Mouse (Mus musculus) spleen, adult 12 weeks (tissue): ENCODE data around the gene Zbtb40.

Experiments
- DNase-seq: peaks from one replicate; pipeline ENCODE4 v3.0.0; 2022; ENCODE audit warnings: low spot score

The Zbtb40 gene

DNA sequence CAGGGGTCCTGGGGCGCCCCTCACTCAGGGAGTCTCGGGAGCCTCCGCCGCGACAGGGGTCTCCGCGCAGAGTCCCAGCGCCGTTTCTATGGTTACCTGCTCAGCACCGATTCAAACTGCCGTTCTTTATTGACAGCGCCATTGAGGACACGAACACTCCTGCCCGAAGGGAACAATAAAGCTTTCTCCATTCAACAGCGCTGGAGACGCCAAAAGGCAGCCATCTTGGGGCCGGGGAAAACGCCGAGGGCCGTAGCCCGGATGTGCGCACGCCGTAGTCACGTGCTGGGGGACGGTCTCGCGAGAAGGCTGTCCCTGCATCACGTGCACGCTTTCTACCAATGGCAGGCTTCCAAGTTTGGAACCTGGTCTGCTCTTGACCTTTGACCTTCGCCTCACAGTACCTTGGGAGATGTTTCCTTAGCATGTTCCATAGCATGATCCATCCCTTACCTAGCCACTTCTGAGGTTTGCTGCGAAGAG lies at the start of gene Zbtb40:
TSS of gene Zbtb40 (minus strand) at position 252 of the 483 bp plus-strand sequence.
- DNase-seq = peak; percentile 81

DNA sequence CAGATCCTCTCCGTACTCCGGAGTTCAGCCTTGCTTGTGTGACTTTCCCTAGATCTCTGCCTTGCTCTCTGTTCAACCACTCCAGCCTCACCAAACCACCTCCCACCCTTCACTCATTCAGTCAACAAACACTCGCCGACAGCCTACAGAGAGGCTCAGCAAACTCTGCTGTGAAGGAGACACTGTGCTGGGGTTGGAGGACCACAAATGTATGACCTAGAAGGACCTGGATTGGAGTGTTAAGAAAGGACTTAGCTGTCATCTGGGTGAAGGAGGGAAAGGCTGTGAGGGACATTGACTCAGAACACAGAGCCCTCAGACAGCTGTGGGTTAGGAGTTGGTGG lies 49.4 kb upstream of the Zbtb40 start:
- DNase-seq = no peak

GRCm38 (mm10) chr4:137097246-137097983 lies 48.8 kb upstream of the Zbtb40 start:
- no peak for DNase-seq

- DNase-seq = no peak
Measured at GRCm38 (mm10) chr4:137096353-137096752, 47.8 kb upstream of the Zbtb40 start.

- no peak for DNase-seq
Measured at GRCm38 (mm10) chr4:137085083-137085810, 36.6 kb upstream of the Zbtb40 start.

DNA sequence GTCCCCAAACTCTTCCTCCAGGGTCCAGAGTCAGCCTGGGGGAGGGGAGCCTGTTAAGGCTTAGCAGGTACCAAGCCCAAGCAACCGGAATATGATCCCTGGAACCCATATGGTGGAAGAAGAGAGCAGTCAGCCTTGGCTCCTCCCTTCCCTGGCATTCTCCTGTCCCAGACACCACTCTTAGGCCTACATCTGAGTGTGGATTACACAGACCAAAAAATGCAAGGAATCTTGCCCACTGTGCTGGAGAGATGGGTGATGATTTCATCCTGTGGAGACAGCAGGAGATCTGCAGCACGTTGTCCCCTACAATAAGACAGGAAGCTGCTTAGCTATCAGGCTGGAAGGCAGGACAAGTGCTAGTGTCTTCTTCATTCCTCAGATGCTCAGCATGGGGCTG lies 34.3 kb upstream of the Zbtb40 start:
- no peak for DNase-seq

- no peak for DNase-seq
Measured at GRCm38 (mm10) chr4:137081401-137081800, 32.8 kb upstream of the Zbtb40 start.

DNA sequence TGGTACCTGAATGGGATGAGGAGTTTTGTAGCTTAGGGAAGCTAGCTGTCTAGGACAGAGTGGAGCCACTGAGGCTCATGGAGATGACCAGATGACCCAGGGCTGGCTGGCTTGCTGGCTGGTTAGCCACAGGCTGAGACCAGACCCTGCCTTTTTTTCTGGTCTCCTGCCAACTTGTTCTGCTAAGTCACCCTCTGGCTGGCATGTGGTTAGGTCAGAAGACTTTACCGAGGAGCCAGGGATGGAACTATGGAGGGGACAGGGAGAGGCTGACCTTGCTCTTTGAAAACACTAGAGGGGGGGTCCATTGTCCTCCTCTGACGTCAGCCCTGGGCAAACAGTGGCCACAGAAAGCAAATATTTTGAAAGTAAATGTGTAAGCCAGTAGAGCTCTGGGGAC lies 28.6 kb upstream of the Zbtb40 start:
- DNase-seq = no peak

GRCm38 (mm10) chr4:137071204-137071603 lies 22.6 kb upstream of the Zbtb40 start:
- no peak for DNase-seq

GRCm38 (mm10) chr4:137068491-137068890 lies 19.9 kb upstream of the Zbtb40 start:
- no peak for DNase-seq

DNA sequence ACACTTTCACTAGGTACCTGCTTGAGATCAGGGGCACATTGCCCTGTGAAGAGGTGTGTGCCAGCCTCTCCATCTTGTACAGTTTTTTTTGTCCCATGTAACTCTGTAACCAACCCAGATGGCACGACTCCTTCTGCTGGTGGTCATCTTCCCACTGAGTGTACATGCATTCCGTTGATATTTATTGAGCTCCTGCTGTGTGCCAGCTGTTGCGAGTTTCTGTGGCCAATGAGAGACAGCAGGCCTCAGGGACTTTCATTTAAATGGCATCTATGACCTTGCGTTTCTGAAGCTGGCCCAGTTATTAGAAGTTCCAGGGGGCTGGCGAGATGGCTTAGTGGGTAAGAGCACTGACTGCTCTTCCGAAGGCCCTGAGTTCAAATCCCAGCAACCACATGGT lies 17.2 kb upstream of the Zbtb40 start:
- DNase-seq = no peak

DNA sequence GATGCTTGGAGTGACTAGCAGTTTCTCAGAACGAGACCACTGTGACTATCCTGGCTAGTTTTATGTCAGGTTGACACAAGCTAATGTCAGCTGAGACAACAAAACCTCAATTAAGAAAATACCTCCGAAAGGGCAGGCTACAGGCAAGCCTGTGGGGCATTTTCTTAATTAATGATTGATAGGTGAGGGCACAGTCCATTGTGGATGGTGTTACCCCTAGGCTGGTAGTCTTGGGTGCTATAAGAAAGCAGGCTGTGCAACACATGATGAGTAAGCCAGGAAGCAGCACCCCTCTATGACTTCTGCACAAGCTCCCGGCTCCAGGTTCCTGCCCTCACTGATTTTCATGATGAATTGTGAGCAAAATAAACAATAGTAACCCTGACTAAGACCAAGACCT lies 6.3 kb upstream of the Zbtb40 start:
- no peak for DNase-seq

- DNase-seq = no peak
Measured at GRCm38 (mm10) chr4:137053810-137054209, 5.2 kb upstream of the Zbtb40 start.

DNA sequence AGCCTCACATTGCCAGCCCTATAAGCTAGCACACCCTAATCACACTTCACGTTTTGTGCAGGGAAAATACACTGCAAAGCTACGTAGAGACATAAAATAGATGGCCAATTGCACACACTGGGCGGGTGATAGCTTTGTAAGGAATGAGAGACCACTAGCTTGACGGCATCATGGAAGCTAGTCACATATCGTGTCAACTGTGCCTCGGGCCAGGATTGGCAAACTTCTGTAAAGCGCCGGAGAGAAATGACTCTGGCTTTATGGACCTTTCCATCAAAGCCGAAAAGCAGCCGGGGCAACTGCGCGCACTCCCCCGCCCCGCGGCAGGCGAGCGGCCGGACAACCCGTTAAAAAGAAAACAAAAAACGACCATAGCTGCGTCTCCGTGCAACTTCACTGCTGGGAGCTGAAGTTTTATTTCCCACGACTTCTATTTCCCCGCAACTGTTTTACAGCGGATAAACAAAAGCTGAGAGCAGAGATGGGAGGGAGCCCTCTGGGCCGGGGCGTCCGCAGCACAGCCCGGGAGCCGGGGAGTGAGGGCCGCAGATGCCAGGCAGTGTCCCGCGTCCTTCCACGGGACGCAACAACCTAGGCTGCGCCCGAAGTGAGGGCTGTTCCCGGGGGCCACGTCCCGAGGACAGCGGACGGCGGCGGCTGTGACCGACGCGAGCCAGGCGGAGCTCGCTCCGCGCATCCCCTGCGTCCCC lies 606 bp downstream of the Zbtb40 start:
- DNase-seq = no peak

DNA sequence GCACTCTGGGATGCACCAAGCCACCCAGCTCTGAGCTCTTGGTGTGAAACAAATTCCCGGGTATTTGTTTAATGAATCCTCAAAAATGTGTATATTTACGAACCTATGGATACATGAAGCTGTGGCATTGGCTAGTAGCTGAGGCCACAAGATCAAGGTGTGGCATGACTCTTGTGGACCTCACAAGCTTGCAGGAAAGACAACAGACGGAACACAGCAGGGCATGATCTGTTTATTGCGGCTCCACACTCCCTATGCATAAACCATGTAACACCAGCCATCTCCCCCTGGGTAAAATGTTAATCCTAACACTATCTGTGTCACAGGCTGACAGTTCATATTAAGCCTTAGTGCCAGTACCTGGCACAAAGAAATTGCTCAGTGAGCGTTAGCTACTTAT lies 2.5 kb downstream of the Zbtb40 start:
- DNase-seq = no peak

GRCm38 (mm10) chr4:137044516-137044915 lies 4.1 kb downstream of the Zbtb40 start:
- no peak for DNase-seq

DNA sequence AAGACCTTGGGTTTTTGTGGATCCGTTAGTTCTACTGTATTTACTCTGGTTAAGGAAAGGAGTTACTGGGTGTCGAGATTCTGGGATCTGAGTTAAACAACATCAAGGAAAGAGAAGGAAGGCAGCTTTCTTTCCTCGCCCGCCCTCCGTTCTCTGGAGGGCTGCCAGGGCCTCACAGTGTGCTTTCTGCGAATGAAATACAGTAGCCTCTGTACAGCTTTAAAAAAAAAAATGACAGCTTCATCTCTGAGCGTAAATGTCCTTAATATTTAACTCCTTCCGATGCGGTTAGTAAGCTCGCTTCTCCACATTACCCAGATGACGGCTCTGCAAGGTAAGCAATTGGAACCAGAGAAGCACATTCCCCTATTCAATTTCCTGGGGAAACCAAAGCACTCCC lies 4.8 kb downstream of the Zbtb40 start:
- no peak for DNase-seq

- no peak for DNase-seq
Measured at GRCm38 (mm10) chr4:137042039-137042438, 6.6 kb downstream of the Zbtb40 start.

- no peak for DNase-seq
Measured at GRCm38 (mm10) chr4:137041161-137041621, 7.4 kb downstream of the Zbtb40 start.

DNA sequence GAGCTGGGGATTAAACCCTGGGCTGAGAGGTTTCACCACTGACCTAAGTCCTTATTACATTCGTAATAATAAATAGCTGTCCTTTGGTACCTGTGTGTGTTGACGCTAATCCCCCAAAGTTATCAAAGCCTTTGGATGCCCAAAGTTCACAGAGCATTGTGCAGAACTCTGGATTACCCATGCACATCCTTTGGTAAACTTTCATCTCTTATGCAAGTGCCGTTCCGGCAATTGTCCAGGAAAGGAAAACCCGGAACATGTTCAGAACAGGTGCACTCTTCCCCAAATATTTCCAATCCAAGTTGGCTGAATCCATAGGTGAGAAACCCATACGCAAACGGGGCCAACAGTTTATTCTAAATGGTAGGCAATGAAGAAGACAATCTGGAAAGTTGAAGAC lies 9.2 kb downstream of the Zbtb40 start:
- DNase-seq = no peak

DNA sequence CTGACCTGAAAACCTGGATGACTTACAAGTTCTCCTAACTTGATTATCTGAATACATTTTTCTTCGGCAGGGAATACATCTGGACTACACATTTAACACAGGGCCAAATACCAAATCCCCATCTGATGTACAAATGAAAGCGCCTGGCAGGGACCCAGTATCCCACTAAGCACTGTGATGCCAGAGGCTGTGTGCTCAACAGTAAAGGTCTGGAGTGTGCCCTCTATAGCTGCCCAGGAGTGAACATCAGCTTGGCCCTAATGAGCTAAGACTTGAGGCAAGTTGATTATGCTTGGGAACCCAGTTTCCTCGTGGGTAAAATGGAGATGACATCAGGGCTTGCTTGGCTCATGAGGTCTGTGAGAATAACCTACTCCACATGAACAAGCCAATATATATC lies 10.1 kb downstream of the Zbtb40 start:
- no peak for DNase-seq

DNA sequence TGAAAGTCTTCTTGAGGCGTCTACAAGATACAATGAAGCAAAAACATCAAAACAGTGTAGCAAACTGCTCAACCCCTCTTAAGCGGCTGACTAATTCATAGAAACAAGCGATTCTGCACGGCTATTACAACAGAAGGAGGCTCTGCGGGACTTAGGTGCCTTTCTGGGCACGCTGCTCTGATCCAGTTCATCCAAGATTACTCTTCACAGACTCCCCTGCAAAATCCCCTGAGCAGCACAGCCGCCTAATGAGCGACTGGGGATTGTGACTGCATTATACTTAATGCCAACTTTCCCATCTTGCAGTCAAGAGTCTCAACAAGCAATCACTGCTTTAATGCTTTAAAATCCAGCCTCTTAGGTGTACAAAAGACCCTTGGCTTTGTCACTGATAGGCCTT lies 10.5 kb downstream of the Zbtb40 start:
- DNase-seq = no peak
